Mouse (Mus musculus): Measurements from ENCODE around the gene Nelfe. TPM values are rescaled to one million over a fixed set of nuclear protein-coding genes. Genes with fewer than 3 reads are reported as not detected.

Nelfe gene
- polyA plus RNA-seq (2012; rRNA removed) = 74.4 and 75.2 TPM in 2 replicates

GRCm38 (mm10) chr17:34849722-34850516, at the start of gene Nelfe, which contains the start of gene Skiv2l:
Gene Nelfe, plus strand, starts transcription at chr17:34850391.
Gene Skiv2l, minus strand, starts transcription at chr17:34850210.

GRCm38 (mm10) chr17:34804301-34804700, 45.9 kb upstream of the Nelfe start, which contains the start of gene Cyp21a1:
Gene Cyp21a1, minus strand, starts transcription at chr17:34804561.

GRCm38 (mm10) chr17:34836856-34837221, 13.4 kb upstream of the Nelfe start, which contains the start of the genes Stk19 and Dxo:
Gene Stk19, minus strand, starts transcription at chr17:34836945.
Gene Dxo, plus strand, starts transcription at chr17:34837019.

GRCm38 (mm10) chr17:34862416-34863081, 12.4 kb downstream of the Nelfe start, which contains the start of gene Cfb:
Gene Cfb, minus strand, starts transcription at chr17:34862518.

GRCm38 (mm10) chr17:34879336-34879879, 29.2 kb downstream of the Nelfe start, which contains the start of gene Zbtb12:
Gene Zbtb12, plus strand, starts transcription at chr17:34879483.

GRCm38 (mm10) chr17:34881683-34882310, 31.6 kb downstream of the Nelfe start, which contains the start of gene Gm20547:
Gene Gm20547, minus strand, starts transcription at chr17:34882042.

GRCm38 (mm10) chr17:34898160-34898586, 48.0 kb downstream of the Nelfe start, which contains the start of the genes C2 and Ehmt2:
Gene C2, minus strand, starts transcription at chr17:34898265.
Gene Ehmt2, plus strand, starts transcription at chr17:34898469.

Other genes starting within 250 kb of the Nelfe start
- 226 and 258 TPM in 2 replicates for gene Rnf5, start 246.7 kb upstream of the Nelfe start, polyA plus RNA-seq (2012; rRNA removed)
- gene Agpat1, start 246.1 kb upstream of the Nelfe start, polyA plus RNA-seq (2012; rRNA removed) = 172 and 183 TPM in 2 replicates
- gene Egfl8, start 234.4 kb upstream of the Nelfe start, polyA plus RNA-seq (2012; rRNA removed) = 9.5 and 13.6 TPM in 2 replicates
- gene Ppt2, start 221.9 kb upstream of the Nelfe start, polyA plus RNA-seq (2012; rRNA removed) = 25.5 and 27.9 TPM in 2 replicates
- 44.9 and 49.4 TPM in 2 replicates for gene Prrt1, start 220.9 kb upstream of the Nelfe start, polyA plus RNA-seq (2012; rRNA removed)
- gene Fkbpl, start 205.6 kb upstream of the Nelfe start, polyA plus RNA-seq (2012; rRNA removed) = 5.3 and 5.5 TPM in 2 replicates
- 107 and 109 TPM in 2 replicates for gene Atf6b, start 203.2 kb upstream of the Nelfe start, polyA plus RNA-seq (2012; rRNA removed)
- 0.34 and 0.75 TPM in 2 replicates for gene Tnxb, start 179.9 kb upstream of the Nelfe start, polyA plus RNA-seq (2012; rRNA removed)
- gene C4b, start 106.5 kb upstream of the Nelfe start, polyA plus RNA-seq (2012; rRNA removed) = 0.23 and 0.74 TPM in 2 replicates
- gene Cyp21a1, start 45.8 kb upstream of the Nelfe start, polyA plus RNA-seq (2012; rRNA removed) = 0.04 TPM in 1 of 2 replicates, not detected in the other
- 68.6 and 70.2 TPM in 2 replicates for gene Stk19, start 13.4 kb upstream of the Nelfe start, polyA plus RNA-seq (2012; rRNA removed)
- 84.5 and 86.1 TPM in 2 replicates for gene Dxo, start 13.4 kb upstream of the Nelfe start, polyA plus RNA-seq (2012; rRNA removed)
- 102 and 104 TPM in 2 replicates for gene Skiv2l, start 181 bp upstream of the Nelfe start, polyA plus RNA-seq (2012; rRNA removed)
- gene Cfb, start 12.1 kb downstream of the Nelfe start, polyA plus RNA-seq (2012; rRNA removed) = 1.2 and 2.4 TPM in 2 replicates
- gene Zbtb12, start 29.1 kb downstream of the Nelfe start, polyA plus RNA-seq (2012; rRNA removed) = 112 and 124 TPM in 2 replicates
- not detected in 2 replicates for gene Gm20547, start 31.7 kb downstream of the Nelfe start, polyA plus RNA-seq (2012; rRNA removed)
- gene C2, start 47.9 kb downstream of the Nelfe start, polyA plus RNA-seq (2012; rRNA removed) = 2.2 and 3.4 TPM in 2 replicates
- gene Ehmt2, start 48.1 kb downstream of the Nelfe start, polyA plus RNA-seq (2012; rRNA removed) = 310 and 337 TPM in 2 replicates
- 0.02 and 0.08 TPM in 2 replicates for gene Slc44a4, start 64.1 kb downstream of the Nelfe start, polyA plus RNA-seq (2012; rRNA removed)
- 24.0 and 24.4 TPM in 2 replicates for gene Neu1, start 80.9 kb downstream of the Nelfe start, polyA plus RNA-seq (2012; rRNA removed)
- 4.4 and 6.7 TPM in 2 replicates for gene Hspa1b, start 108.8 kb downstream of the Nelfe start, polyA plus RNA-seq (2012; rRNA removed)
- gene Gm20481, start 119.5 kb downstream of the Nelfe start, polyA plus RNA-seq (2012; rRNA removed) = not detected in 2 replicates
- gene Hspa1a, start 121.8 kb downstream of the Nelfe start, polyA plus RNA-seq (2012; rRNA removed) = 4.1 and 5.8 TPM in 2 replicates
- gene Hspa1l, start 122.3 kb downstream of the Nelfe start, polyA plus RNA-seq (2012; rRNA removed) = 0.29 and 0.31 TPM in 2 replicates
- 113 and 117 TPM in 2 replicates for gene Lsm2, start 131.5 kb downstream of the Nelfe start, polyA plus RNA-seq (2012; rRNA removed)
- 96.9 and 103 TPM in 2 replicates for gene Vars, start 150.6 kb downstream of the Nelfe start, polyA plus RNA-seq (2012; rRNA removed)
- gene Vwa7, start 166.2 kb downstream of the Nelfe start, polyA plus RNA-seq (2012; rRNA removed) = 0.54 and 0.55 TPM in 2 replicates
- gene Sapcd1, start 177.6 kb downstream of the Nelfe start, polyA plus RNA-seq (2012; rRNA removed) = 6.1 TPM in 2 replicates
- 4.1 and 6.2 TPM in 2 replicates for gene Msh5, start 196.4 kb downstream of the Nelfe start, polyA plus RNA-seq (2012; rRNA removed)
- gene Clic1, start 199.6 kb downstream of the Nelfe start, polyA plus RNA-seq (2012; rRNA removed) = 89.1 and 106 TPM in 2 replicates
- 371 and 426 TPM in 2 replicates for gene Ddah2, start 208.6 kb downstream of the Nelfe start, polyA plus RNA-seq (2012; rRNA removed)
- 0.07 and 0.48 TPM in 2 replicates for gene Ly6g6c, start 215.0 kb downstream of the Nelfe start, polyA plus RNA-seq (2012; rRNA removed)
- 0.22 and 0.23 TPM in 2 replicates for gene Mpig6b, start 215.8 kb downstream of the Nelfe start, polyA plus RNA-seq (2012; rRNA removed)
- gene Ly6g6e, start 226.5 kb downstream of the Nelfe start, polyA plus RNA-seq (2012; rRNA removed) = 3.0 and 7.1 TPM in 2 replicates
- 2.3 and 2.8 TPM in 2 replicates for gene Ly6g6d, start 227.7 kb downstream of the Nelfe start, polyA plus RNA-seq (2012; rRNA removed)
- gene Ly6g6f, start 235.2 kb downstream of the Nelfe start, polyA plus RNA-seq (2012; rRNA removed) = 0.10 and 0.16 TPM in 2 replicates
- gene Abhd16a, start 238.9 kb downstream of the Nelfe start, polyA plus RNA-seq (2012; rRNA removed) = 93.6 and 106 TPM in 2 replicates